Mouse (Mus musculus) brain, adult 2 months (tissue): ENCODE data around the gene Ccni.

ENCODE experiments used
- DNase-seq: peaks from one replicate; pipeline ENCODE4 v3.0.0; 2011; ENCODE audit warnings: low read depth, low spot score

Gene Ccni

DNA sequence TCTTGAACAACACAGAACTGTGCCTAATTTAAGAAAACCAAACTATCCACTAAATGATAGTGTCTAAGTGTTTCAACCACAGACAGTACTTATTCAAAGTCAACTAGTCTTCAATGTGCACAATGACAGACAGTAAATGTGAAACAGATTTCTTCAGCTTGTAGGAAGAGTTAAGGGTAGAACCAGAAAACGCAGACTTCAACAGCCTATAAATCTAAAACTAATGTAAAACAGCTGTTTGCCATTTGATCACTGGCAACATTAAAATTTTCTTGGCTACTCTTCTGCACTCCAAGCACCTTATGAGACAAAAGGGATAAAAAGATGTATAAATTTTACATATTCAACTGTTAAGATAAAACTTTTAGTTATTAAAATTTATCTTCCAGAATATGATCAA lies 5.1 kb downstream of the Ccni start:
- no peak for DNase-seq

DNA sequence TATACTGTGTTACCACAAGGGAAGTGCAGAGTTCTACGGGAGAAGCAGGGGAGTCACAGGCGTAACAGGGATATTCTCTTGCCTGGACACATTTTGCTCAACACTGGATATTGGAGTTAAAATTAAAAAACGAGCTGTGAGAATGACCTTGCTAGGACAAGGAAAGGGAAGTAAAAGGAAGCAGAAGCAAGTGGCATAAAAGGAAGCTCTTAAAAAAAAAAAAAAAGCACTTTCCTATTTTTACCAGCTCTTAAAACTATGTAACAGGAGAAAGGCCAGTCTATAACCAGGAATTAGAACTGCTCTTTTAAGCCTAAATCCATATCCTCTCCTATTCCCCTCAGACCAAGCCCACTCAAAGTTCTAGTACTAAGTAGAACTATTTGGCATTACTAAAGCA lies 8.1 kb downstream of the Ccni start:
- no peak for DNase-seq

DNA sequence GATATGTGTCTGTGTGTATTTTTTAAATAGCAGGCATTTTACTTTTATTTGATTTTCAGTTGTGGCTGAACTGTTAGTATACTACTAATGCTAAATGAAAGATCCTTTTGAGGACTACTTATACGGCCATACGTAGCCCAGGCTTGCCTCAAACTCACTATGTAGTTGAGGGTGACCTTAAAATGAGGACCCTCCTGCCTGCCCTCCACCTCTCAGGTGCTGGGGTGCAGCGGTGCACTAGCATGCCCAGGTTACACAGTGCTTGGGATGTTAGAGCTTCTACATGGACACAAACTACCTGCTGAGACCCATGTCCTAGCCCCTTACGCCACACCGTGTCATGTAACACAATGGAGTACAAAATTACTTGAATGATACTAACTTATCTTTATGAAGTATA lies 15.9 kb downstream of the Ccni start:
- DNase-seq = no peak

DNA sequence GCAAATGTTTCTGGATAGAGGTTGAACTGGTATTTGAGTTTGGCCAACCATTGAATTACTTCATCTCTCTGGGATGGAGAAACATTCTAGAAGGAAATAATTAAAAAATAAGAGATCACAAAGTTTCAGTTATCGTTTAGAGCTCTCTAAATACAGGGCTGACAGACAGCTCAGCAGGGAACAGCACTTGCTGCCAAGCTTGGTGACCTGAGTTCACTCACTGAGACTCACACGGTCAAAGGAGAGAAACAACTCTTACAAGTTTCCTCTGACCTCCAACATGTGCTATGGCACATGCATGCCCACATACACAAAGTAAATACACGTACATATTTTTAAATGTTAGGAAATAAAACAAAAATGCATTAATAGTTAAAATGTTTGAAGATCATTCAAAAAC lies 16.7 kb downstream of the Ccni start:
- DNase-seq = no peak

DNA sequence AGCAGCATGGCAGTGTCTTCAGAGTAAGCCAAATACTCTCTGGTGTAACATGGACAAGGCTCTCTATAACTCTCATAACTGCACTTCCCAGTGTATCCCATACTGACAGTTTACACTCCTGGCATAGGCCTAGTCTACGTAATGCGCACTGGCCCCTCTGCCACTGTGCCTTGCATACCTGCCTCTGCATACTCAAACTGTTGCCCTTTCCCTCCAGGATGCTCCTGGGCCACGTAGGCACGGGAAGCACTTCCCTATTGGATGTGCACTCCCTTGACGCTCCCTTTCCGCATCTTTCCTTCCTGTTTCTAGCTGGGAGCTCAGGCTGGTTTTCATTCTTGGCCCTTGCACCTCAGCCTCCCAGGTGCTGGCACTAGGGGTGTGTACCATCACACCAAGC lies 21.7 kb downstream of the Ccni start:
- no peak for DNase-seq

DNA sequence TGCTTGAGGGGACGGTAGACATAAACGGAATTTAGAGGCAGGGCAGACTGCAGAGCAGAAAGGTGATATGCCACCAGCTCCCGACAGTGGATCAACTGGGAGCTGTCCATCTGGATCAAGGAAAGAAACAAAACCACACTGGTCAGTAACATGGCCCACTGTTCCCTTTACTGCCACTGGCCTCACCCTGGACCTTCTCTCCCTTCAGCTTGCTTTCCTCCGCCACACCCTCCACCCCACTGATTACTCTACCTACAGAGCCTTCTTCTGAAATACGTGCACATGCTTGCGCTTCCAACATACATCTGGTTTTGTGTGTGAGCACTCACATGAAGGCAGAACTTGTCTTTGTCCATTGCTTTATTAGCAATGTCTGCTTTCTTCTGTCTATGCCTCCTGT lies 23.0 kb downstream of the Ccni start:
- no peak for DNase-seq

DNA sequence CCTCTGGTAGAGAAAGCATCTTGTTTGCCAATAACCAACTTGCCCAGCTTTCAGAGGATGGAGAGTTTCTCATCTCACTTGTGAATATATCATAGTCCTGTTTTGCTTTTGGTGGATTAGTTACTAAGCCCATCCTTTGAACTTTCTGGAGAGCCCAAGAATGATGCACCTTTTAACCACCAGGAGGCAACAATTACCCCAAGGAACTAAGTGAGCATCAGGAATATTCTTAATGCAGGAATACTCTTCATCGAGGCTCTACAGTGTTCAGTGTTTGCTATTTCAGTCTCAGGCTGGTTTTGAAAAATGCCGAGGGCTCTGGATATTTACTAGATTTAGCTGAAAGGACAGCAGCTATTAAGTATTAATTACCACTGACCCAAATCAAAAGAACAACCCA lies 26.0 kb downstream of the Ccni start:
- DNase-seq = peak; percentile 55

DNA sequence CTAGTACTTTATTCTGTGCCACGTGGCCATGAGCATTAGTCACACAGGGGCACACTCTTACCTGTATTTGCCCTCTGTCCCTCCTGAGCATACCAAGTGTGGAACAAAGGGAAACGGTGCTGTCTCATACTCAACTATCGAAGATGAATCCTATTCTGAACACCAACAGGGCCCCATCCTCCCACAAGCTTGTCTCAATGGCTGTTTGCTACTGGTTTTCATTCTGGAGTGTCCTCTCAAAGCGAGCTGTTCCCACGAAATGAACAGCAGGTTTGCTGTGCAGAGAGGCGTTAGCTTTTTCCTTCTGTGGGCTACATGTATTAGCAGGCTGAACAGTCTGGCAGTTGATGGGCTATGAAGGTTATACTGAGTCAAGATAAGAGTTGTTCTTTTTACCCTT lies 27.7 kb downstream of the Ccni start:
- DNase-seq = peak; percentile 44

DNA sequence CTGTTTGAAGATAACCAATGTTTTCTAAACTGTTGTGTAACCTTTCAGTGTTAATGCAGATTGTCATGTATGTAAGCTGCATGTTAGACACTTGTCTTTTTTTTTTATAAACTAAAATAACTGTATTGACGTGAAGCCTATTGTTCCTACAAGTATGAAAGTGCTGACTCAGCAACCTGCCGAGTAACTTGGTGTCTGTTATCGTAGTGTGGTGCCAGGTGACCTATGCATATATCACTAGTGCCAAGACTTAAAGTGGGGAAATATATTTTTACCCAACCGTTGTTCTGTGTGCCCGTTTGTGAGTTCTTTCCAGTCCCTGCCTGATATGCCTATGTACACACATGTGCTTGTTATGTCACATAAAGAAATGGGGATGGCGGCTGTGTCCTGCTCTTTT lies 31.6 kb downstream of the Ccni start:
- DNase-seq = no peak

DNA sequence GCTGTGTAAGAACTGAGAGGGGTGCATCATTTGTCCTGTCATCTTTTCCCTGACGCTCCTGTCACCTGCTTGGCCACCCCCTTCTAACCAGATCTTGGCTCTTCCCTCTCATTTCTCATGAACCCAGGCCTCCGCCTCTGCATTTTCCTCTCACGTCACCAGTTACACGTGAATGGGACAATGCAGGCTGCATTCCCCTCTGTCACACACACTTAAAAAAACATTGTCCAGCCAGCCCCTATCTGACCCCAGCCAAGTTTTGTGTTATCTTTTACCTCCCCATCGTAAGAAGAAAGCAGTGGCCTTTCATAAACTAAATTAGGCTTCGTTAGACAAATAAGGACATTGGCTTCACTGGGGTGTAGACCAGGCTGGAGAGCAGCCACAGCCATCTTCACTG lies 33.8 kb downstream of the Ccni start:
- no peak for DNase-seq

DNA sequence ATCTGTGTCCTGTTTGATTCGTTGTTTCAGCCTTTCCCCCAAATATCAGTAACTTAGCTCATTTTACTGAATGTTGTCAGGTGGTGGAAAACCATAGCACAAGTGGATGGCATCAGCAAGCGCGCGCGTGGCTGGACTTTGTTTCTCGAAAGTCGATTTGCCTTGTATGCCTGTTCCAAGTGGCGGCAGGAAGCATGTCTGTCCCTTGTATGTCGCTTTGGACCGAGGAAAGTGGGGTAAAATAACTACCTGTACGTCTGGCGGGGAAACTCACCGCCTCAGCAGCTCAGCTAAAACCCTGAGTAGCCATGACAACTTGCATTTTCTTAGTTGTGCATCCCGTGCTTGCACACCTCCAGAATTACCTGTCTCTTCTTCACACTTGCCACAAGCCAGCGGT lies 34.9 kb downstream of the Ccni start:
- DNase-seq = no peak

DNA sequence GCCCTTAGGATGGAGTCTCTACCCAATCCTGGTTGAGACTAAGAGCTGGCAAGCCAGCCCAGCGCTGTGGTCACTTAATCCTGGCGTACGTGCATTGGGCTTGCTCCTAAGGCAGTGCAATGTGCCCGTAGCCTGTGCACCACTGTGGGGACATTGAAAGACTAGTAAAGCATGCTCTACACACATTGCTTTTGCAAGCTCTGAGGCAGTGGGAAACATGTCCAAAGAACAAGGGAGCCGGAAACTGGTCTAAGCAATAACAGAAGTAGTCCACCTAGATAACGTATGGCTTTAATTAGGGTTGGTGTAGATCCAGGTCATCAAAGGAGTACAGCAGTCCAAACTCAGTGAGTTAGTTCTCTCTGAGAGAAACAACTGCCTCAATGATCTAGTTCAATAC lies 37.6 kb downstream of the Ccni start:
- no peak for DNase-seq

DNA sequence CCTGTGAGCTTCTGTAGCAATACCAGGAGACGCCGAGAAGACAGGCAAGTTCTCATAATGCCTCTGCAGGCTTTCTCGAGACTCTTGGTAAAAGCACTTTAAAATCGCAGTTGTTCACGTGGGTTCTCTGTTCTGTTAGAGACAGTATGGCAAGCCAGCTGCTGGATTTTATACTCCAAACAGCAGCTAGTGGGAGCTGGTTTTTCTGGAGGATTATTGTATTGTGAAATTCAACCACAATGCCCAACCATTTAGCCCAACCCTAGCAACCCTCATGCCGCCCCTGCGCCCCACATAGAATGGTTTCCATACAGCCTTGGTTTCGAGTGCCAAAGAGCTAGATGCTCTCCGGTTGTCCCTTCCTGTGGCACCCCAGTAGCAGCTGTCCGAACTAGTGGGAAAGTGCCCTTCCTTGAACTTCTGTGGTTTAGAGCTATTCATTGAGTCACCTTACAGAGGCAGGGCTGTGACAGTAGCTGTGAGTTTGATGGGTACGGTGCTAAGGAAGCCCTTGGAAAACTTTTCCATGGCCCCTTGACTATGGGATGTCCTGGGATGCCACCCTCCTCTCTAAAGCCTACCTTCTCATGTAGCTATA lies 38.3 kb downstream of the Ccni start:
- peak; percentile 42 for DNase-seq

DNA sequence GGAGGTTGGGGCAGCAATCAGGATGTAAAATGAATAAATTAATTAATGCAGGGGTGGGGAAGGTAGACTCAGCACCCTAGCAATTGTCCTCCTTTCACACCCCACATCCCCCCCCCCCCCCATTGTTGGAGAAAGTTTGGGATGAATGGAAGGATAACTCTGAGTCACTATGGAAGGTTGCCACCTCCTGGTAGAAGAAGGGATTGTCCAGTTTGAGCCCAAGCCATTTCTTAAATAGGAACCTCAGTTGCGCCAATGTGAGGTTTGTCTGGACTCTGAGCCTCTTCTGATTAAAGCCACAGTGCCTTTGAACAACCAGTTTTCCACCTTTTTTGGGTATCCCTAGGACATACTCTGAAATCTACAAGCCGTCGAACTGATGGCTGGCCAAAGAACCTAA lies 42.8 kb downstream of the Ccni start:
- DNase-seq = peak; percentile 84

DNA sequence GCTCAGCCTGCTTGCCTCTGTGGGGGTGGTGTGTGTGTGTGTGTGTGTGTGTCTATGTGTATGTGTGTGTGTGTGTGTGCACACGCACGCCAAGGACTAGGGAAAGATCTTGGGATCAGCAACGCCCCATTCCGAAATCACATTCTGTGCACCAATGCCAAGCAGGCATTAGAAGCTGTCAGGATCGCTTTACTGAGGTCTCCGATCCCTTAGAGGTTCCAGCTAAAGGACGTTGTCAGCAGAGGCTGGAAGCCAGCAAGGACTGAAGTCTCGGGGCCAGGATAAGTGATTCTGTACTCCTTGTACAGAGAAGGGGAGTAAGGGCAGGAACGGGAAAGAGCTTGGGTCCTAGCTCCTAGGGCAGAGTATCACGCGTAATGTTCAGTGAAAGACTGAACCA lies 51.9 kb downstream of the Ccni start:
- no peak for DNase-seq

DNA sequence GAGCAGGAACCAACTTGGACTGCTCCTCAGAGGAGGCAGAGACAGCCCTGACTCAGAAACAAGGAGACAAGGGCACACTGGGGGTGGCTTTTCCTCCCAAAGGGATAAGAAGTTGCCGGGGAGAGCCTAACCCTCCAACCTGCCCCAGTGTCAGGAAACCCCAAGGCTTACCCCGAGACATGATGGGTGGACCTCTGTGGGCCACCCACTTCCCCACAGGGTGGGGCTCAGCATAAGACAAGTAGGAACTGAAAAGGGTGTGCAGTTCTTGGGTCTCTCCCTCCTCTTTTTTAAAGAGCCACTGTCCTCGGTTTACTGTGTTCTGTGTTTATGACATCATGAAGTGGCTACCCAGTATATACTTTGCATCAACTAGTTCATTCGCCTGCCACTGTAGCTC lies 53.8 kb downstream of the Ccni start:
- DNase-seq = no peak

DNA sequence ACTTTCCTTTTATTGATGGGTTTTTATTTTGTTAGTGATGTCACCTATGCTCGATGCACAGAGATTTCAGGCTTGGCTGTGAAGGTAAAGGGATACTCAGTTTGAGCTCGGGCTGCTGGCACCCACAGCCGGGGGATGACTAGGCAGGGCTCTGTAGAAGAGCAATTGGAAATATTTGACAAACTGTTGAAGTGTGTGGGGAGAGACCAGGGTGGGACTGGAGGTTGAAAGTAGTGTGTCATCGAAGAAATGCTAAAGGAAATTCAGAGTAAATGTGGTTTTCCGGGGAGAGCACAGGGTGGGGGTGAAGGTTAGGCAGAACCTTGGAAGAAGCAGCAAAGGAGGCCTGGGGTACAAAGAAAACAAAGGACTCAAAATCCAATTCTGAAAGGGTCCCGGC lies 54.3 kb downstream of the Ccni start:
- DNase-seq = no peak

DNA sequence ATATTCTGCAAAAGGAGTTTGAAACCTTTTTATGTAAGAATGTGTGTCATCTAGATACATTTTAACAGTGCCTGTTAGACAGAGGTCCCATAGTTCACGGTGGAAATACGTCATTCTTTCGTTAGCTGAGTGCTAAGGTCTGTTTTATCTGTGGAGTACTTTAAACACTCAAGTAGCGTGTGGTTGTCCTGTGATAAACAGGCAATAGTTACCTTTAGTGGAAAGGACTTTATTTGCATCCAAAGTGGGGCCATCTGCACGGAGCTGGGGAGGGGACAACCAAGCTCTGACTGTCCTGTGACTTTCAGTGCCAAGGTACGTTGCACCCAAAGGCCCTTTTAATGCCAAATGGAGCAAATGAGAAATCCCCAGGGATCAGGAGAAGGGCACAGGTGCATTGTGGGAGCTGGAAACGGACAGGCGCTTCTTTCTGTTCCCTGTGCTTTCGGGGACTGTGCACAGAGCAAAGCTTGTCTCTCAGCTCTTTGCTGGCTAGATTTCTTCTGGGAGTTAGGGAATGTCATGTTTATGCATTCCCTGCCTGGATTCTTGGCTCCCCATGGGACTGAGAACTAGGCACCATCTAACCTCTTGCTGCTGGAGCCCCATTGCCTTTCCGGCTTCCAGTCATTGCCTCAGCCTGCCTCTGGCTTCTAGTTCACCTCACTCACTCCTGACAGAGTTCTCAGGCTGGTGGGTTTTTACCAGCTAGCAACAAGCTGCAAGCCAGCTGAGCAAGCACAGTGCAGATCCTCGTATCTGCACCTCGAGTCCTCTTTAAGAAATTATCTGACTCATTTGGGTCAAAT lies 56.1 kb downstream of the Ccni start:
- peak; percentile 51 for DNase-seq

DNA sequence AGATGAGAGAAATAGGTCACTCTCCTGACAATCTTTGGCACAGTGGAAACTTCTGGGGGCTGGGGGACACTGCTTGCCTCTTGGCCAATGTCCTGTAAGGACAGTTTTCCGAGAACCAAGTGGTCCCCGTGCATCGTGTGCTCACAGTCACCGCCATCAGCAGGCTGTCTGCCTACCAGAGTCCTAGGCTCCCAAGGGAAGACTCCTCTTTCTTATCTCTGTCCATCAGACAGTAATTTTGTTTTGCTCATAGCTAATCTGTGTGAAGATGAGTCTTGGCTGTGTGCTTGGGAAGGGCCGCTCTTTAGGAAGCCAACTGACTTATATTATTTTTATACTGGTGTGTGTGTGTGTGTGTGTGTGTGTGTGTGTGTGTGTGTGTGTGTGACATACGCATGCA lies 60.8 kb downstream of the Ccni start:
- DNase-seq = no peak

DNA sequence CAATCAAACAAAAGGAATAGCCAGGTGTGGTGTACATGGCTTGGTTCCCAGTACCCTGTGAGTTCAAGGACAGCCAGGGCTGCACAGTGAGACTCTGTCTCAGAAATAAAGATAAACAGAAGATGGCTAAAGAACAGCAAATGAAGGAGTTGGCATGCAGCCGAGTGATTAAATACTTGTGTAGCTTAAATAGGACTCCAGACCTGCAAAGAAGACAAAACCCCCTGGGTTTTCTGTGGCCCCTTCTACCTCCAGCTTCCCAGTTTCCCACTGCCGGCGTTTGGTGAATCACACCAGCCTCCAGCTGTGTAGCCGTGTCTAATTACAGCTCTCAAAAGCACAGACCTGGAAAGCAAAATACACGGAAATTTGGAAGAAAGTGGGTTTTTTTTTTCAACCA lies 61.4 kb downstream of the Ccni start:
- peak; percentile 57 for DNase-seq

DNA sequence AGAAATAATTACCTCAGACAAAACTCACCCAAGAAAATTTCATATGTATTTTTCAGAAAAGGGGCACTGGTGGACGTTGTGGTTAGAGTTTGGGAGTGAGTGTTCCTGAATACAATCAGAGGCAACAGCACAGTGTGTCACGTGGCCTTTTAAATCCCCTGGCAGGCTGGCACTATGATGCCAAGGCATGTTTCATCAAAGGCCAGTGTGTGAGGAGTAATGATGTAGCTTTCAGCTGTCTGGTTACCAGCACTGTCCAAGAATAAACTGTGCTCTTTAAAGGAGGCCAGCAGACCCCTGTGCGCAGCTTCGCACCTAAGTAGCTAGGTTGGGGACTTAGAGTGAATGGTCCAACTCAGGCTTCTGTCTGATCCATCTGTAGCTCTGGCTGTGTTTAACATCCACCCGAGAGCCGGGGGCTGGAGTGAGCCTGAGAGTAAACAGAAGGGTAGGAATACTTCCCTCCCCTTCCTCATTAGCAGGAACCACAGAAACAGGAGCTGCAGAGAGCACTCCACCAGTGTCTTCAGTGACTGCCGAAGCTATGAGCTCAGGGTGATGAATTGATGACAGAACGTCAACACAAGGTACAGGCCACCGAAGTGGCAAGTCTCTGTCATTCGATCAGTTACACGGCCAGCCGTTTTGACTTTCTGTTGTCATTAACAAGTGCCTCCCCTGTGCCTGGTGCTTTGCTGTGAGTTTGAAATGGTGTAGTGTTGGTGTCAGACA lies 62.8 kb downstream of the Ccni start:
- DNase-seq = no peak

DNA sequence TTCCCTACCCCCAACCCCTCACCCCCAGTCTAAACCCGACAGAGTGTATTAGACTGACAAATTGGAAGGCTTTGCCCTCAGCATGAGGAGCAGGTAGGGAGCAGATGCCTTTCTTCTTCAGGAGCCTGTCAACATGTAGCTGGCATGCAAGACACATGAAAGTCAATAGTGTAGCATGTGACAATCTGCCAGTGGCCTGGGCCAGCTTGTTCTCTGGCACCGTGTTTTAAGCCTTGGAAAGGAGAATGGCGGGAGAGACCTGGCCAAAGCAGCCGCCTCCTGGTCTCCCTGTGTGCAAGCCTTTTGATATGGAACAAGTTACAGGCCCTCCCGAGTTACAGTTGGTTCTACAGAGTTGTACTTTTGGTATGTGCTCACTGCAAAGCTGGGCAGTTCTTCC lies 65.5 kb downstream of the Ccni start:
- DNase-seq = peak; percentile 79

DNA sequence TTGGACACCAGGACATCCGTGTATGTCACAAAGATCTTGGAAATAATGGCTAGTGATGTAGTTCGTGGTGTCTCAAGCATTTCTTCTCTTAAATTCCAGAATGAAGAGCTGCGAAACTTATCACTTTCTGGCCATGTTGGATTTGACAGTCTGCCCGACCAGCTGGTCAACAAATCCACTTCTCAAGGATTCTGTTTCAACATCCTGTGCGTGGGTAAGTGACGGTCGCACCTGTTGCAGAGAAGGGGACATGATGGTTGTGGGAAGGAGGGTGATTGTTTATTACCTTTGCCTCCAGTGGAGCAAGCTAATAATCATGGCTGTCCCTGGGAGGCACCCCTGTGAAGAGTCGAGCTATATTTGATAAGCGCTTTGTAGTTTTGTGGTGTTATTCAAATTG lies 66.9 kb downstream of the Ccni start:
- peak; percentile 66 for DNase-seq
